Mouse (Mus musculus) large intestine, adult 2 months (tissue): ENCODE results near the gene Sf3a1. TPM values are rescaled to one million over a fixed set of nuclear protein-coding genes. Genes with fewer than 3 reads are reported as not detected.
"Not testable (repeated sequence)": the region's sequence is repeated elsewhere in the genome, so short reads cannot be mapped to it uniquely, and the experiment has no call there.

Experiments
- DNase-seq: peaks from one replicate; pipeline ENCODE4 v3.0.0-alpha.2; 2012; ENCODE audit warnings: low read depth, low spot score
- WGBS: fragments of 180-500 bp; shearing (Covaris S2); methylation state at CpG from one replicate; pipeline ENCODE4 v1.1.7; 2018; 5-methylcytosine and 5-hydroxymethylcytosine counted together
- polyA plus RNA-seq: library from polyadenylated mRNA; depleted of rRNA; stranded (reverse); fragments of >200 nt; gene quantifications from 2 replicates; pipeline ENCODE4 v1.2.3, GENCODE M21; 2012

Gene Sf3a1
- polyA plus RNA-seq, 1 experiment: 21.0 TPM

DNA sequence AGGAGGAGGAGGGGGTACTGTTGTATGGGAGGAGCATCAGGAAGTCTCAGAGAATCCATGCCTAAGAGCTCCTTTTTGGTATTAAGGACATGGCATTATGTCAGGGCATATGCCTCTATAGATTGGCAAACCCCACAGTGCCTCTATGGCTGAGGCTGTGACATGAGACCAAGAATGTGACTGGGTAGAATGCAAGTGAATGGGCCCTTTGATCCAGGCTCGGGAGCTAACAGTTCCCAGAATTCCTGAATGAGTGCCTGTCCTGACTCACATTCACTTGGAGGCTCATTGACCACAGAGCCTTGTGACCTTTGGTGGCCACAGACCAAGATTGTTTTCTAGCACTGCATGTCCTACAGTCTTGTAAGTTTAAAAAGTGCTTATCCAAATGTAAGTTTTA is 21.9 kb downstream of the Sf3a1 start:
- WGBS: 14% methylated on average over 1 of the region's 1 CpGs
- no peak for DNase-seq

DNA sequence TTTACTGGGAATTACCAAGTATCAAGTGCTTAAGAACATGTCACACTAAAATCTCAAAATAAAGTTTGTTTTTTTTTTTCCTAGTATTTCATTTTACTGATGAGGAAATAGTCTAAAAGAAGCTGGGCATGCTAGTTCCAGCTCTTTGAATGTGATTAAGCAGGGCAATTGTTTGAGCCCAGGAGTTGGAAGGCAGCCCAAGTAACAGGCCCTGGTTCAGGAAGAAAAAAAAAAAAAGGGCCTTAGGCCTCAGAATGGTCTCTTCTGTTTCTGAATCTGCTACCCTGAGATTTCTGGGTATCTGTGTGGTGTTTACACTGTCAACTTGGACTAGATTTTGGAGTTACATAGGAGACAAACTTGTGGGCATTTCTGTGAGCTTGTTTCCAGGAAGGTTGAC is 23.4 kb downstream of the Sf3a1 start:
- no peak for DNase-seq

DNA sequence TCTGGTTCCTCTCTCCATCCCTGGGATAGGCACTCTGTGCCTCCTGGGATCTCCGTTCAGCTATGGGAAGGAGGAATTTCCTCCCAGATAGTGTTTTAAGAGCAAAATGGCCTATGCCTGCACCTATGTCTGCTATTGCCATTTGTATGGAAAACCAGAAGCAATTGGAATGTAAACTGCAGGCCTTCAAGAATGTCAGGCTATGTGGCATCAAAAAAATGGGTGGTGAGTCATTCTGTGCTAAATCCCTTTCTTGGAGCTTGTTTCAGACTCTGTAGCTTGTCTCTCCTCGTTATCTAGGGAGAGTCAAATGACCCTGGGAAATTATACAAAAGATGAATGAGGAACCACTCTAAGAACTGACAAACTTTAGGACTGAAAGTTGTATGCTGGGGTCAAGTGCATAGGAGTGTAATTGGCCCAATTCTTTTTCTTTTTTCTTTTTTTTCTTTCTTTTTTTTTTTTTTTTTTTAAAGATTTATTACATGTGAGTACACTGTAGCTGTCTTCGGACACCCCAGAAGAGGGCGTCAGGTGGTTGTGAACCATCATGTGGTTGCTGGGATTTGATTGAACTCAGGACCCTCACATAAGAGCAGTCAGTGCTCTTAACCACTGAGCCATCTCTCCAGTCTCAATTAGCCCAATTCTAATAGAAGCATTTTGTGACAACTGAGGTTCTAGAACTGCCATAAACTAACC is 24.3 kb downstream of the Sf3a1 start:
- no peak for DNase-seq

DNA sequence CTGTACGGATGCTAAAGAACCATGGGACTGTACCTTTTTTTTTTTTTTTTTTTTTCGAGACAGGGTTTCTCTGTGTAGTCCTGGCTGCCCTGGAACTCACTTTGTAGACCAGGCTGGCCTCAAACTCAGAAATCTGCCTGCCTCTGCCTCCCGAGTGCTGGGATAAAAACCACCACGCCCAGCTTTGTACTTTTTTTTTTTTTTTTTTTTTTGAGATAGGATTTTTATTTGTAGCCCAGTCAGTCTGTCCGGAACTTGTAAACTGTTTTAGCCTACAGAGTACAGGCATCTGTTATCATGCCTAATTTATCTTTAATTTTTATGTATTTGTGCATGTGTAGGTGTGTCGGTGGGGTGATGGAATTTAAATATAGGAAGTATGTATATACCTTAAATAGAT is 25.3 kb downstream of the Sf3a1 start:
- DNase-seq: not testable (repeated sequence)
- WGBS: 86% methylated on average over 6 of the region's 6 CpGs

More for the DNA sequence above, 24.3 kb downstream of the Sf3a1 start:
- 30% methylated on average over 4 of the region's 4 CpGs for WGBS

DNA sequence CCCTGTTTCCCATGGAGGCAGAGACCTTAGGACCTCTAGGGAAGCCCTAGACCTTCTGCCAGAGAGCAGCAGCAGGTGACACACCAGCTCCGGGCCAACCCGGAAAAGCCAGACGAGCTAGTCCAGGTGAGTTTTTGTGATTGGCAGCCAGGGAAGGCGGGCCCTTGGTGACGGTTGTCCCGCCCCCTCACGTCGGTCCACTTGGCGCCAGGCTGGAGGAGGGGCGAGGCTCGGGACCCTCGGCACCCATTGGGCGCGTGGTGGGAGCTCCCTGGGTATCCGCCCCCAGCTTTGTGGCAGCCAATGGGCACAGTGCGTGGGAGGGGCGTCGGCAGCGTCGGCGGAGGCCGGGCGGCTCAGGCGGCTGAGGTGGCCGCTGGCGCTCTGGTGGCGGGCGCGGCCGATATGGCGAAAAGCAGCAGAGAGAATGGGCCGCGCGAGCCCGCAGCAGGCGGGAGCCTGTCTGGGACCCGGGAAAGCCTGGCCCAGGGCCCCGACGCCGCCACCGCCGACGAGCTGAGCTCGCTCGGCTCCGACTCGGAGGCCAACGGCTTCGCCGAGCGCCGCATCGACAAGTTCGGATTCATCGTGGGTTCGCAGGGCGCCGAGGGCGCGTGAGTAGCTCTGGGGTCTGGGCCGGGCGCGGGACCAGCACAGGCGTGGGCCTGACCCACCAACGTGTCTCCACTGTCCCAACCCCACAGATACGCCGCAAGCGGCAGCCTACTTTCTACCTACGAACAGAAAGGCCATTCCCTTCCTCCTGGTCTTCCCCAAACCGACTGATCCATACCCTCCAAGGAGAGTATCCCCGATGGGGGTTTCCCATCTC is 26.6 kb downstream of the Sf3a1 start, which contains the start of gene Tbc1d10a:
Tbc1d10a (plus strand) TSS at position 304 of the 832 bp plus-strand sequence.
- peak; percentile 96 for DNase-seq
- under 1% methylated on average over 71 of the region's 71 CpGs for WGBS

DNA sequence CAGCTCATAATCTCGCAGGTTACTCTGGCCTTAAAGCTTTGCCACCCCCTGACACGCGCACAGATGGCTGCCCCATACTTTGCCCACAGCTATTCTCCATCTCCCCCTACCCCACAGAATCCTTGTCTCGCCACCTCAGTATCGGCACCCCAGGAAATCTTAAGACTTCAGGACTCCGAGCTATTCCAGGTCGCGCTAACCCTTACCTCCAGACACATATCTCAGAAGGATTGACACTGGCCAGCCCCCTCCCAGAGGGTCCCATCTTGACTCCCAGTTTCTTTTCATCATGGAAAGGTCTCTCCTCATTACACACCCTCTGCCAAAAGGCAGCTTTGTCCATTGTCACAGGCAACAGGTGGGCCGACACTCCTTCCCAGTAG is 27.2 kb downstream of the Sf3a1 start:
- DNase-seq: no peak
- WGBS: 7% methylated on average over 9 of the region's 9 CpGs

DNA sequence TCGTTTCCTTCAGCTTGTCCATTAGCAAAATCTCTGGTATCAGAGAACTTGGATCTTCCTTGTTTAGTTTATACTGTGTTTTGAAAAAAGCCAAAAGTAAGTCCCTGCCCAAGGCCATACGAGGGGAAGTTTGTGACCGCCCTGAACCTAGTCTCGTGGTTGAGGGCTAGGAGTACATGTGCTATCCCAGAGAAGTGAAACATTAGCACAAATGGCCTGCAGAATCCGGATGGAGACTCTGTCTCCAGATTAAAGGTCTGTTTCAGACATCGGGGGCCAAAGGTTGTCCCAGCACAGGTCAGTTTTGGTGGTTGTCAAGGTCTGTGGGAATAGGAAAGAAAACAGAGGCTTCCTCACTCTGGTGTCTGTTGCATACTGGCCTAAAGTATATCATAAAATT is 29.0 kb downstream of the Sf3a1 start:
- 62% methylated on average over 6 of the region's 6 CpGs for WGBS
- no peak for DNase-seq

DNA sequence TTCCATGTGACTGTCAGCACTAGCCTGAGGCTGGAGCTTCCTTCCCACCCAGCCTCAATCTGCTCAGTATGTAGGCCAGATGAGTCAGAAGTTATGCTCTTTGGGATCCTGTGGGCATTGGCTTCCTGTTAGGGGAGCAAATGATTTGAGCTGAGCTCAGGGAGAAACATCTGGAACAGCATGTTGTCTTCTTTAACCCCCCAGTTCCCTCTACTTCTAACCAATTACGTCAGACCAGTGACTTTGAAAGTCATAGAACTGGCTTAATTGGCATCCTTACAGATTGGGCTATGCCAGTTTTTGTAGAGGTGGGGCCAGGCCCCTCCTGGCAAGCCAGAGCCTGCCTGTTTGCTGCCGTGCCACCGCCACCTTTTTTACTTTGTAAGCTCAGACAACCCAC is 30.5 kb downstream of the Sf3a1 start:
- WGBS: 32% methylated on average over 3 of the region's 3 CpGs
- DNase-seq: no peak

DNA sequence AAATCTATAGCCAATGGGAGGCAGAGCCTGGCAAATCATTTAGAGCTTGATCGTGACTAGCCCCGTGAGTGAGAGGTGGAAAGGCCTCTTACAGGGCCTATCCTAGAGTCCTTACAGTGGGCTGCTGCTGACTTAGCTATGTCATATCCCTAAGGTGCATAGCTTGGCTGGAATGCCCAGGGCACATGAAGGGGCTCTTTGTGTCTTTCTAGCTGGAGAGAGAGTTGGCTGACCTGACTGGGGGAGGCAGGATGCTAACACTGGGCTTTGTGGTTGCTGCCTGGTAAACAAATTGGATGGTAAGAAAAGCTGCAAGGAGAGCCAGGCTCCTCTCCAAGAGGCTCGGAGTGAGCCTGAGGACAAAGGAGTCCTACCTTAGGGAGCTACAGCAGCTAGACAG is 32.6 kb downstream of the Sf3a1 start:
- 69% methylated on average over 3 of the region's 3 CpGs for WGBS
- DNase-seq: no peak

DNA sequence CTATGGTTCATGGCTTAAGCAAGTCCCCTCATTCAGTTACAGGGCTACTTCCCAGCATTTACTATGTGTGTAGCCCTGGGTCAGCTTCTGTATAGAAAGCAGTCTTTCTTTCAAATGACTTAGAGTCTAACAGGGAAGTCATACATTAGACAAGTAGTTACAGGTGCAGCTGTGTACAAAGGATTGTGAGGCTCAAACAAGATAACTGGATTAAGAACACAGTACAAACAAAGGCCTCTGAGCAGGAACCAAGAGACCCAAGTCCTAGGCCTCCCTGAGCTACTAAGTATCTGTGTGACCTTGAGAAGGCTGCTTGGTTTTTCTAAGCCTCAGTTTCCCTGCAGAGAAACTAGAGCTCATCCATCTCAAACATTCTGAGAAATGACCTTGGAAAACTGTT is 33.3 kb downstream of the Sf3a1 start:
- no peak for DNase-seq

DNA sequence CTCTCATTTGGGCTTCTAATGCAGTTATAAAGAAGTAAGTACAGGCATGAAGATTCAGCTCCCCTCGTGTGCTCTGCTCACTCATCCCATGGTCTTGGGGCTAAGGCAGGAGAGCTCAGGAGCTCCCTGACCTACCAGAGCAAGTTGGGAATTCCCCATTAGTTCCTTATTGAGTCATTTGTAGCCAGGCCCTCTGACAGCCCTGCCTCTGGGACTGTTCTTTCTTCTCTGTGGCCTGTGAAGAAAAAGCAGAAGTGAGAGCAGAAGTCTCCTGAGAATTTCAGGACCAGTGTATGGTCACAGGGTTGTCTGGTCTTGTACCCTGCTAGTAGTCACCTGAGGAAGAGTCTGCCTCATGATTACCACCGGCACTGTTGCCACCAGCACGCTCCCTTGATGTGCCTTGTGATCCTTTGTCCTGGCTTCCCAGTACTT is 35.5 kb downstream of the Sf3a1 start:
- whole genome bisulfite sequencing: 57% methylated on average over 3 of the region's 3 CpGs
- no peak for DNase-seq

DNA sequence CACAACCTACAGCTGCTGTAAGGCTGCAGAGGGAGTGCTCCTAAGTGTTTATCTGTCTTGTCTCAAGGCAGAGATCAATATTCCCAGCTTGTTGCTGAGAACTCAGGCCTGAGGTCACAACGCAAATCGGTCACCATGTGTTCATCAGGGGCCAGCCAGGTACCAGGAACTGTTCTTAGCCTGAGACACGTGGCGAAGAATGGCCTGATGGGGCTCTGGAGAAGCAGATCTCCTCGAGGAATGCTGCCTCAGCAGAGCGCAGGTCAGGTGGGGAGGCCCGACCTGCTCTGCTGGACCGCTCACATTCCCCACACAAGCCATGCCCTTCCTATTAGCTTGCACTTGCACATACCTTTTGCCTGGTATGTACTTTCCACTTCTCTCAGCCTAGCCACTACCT is 36.5 kb downstream of the Sf3a1 start:
- 72% methylated on average over 8 of the region's 8 CpGs for WGBS
- DNase-seq: no peak

DNA sequence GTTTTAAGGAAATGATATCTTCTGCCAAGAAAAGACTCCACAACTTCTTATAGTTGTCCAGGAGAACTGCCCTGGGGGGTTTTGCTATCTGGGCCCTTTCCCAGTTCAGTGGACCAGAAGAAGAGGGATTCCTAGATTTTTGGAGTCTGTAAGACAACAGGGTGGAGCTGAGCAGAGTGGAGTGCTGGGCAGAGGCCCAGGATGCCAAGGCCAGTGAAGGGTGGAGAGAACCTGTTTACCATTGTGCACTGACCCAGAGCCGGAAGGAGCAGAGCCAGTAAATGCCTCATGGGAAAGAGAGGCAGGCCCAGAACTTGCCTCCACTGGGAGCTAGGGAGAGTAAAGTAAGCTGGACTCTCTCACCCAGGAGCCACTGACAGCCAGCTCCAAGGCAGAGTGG is 37.5 kb downstream of the Sf3a1 start:
- 35% methylated on average over 1 of the region's 1 CpGs for WGBS

DNA sequence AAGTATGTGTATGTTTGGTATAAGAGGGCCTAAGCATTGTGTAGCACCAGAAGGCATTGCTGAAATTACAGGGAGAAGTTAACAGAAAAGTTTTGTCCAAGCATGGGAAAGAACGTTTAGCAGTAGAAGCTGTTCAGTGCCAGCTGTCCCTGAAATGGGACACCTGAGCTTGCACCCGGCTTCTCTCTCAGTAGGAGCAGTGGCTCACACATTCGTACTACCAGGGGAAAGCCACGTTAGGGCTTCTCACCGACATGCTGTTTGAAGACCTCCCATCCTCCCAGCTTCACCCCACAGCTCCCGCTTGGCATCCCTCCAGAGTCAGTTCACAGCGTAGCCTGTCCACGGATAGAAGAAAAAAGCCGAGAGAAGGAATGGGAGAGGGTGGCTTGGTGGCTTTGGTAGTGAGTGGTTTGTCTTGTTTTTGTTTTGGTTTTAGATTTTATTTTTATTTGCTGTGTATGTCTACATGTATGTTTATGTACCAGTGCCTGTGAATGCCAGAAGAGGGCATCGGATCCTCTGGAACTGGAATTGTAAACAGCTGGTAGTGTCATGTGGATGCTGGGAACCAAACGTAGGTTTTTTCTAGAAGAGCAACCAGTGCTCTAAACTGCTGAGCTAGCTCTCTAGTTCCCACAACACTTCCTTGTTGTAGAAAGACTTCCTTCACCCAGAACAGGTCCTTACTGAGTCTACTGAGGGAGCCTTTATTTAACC is 42.0 kb downstream of the Sf3a1 start:
- WGBS: 75% methylated on average over 11 of the region's 11 CpGs
- DNase-seq: no peak

More for the DNA sequence above, 37.5 kb downstream of the Sf3a1 start:
- no peak for DNase-seq

DNA sequence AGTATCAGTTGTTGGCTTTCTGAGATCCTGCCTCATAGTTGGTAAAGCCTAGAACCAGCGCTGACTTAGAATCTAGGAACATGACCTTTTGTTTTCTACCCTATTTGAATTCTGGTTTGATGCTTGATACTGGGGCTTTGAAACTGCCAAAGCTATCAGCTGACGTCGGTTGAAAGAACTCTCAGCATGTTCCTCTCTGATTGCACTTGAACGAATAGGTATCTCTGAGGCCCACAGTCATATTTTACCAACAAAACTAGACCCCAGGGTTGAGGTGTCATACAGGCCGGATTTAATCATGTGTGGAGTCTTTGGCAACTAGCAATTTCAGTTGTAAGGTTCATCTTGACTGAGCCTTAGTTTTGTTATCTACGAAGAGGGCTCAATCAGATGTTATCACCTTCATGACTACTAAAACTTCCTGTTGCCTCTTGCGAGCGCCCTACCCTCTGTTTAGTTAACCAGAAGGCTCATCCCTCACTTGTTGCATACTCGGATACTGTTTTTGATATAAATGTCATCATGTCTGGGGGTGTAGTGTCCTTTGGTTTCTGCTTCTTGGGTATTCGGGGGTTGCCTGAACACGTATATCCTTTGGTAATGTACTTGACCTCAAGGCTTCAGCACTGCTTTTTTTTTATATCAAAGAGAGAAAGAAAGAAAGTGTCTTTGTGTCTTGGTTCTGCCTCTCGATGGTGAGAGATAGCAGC is 43.0 kb downstream of the Sf3a1 start:
- DNase-seq: no peak
- WGBS: 61% methylated on average over 12 of the region's 12 CpGs

DNA sequence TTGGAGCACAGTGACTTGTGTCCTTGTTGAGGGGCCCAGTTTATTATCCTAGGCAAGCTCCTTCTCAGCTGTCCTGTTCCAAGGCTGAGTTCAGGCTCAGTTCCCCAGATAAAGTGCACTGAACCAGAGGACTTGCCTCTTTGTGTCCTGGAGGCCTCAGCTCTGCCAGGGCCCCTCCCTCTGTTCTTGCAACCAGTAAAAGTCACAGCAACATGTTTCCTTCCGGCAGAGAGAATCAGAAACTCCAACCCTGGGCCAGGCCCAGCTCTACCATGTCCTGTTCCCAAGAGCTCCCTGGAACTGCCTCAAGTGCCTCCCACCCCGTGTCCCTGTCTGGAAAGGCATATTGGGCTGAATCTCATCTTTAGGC is 43.5 kb downstream of the Sf3a1 start:
- DNase-seq: no peak
- WGBS: 11% methylated on average over 2 of the region's 2 CpGs

DNA sequence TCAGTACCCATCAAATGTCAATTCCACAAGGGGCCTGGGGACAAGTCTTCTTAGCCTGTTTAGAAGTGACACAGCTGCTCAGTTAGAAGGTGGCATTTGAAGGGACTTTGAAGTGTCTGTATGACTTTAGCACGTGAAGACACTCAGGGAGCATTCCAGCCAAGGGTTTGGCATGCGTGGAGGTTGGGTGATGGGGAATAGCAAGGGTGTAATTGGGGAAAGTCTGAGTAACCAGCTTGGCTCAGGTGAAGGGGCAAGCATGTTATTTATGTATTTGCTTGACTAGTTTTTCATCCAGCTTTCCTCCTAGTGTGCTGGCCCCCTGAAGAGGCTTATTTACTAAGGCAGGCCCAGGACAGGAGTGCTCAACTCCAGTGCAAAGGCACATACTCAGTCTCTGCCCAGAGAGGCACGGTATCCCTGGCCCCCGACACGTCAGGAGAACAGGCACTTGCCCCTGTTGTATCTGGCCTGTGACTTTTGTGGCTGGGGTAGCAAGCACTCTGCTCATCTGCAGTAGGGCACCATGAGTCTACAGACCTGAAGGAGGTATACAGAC is 45.0 kb downstream of the Sf3a1 start:
- no peak for DNase-seq
- WGBS: 76% methylated on average over 5 of the region's 5 CpGs

DNA sequence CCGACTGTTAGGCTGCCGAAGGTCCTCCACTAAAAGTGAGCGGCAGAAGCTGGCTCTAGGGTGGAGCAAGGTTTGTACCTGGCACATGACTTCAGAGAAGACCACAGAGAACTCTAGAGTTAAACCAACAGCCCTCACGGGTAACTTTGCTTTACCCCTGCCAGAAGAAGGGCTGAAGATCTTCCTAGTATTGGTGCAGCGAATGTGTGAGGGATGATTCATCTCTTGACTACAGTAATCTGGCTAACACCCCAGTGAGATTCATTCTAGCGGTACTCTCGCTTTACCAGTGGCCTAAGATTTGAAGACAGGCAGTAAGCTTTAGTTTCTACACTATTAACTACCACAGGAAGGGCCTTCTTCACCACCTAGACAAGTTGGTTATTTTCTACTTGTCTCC is 45.8 kb downstream of the Sf3a1 start:
- 67% methylated on average over 7 of the region's 7 CpGs for WGBS
- DNase-seq: no peak

DNA sequence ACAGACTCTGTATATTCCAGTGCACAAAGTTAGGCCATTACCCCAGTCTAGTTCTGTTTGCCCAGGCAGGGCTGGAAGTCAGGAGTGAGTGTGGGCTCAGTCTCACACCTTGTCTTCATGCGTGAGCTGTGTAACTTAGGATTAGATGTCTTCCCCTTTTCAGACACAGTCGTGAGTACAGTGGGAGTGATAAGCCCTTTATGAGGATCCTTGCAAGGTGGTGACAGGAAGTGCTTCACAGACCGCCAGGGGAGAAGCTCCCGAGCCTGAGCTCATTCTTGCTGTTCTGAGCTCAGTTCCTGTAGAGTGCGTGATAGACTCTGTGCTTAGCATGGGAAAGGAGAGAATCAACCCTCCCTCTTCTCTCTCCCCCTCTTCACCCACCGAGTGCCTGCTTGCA is 46.4 kb downstream of the Sf3a1 start:
- no peak for DNase-seq
- 74% methylated on average over 6 of the region's 6 CpGs for WGBS

DNA sequence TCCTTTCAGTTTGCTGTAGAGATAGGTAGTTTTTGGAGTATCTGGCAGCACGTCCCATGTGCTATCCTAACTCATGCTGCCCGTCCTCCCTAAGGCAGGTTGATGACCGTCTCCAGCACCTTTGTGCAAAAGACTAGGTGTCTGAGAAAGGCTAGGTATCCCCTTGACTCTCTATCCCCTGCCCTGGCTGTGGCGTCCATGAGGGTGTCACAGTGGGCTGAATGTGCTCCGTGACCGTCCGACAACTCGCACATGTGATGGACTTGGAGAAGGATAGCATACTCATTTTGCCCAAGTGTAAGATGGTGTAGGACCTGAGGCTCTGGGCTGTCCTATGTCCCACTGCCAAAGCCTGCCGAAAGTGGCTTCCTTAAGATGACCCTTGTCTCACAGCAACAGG is 47.5 kb downstream of the Sf3a1 start:
- 95% methylated on average over 9 of the region's 9 CpGs for WGBS
- no peak for DNase-seq
